Mouse (Mus musculus) stomach, embryonic 14.5 days (tissue): ENCODE results near the gene Rprd1b. TPM values are rescaled to one million over a fixed set of nuclear protein-coding genes. Genes with fewer than 3 reads are reported as not detected.

Source experiments
- ATAC-seq: fragments of 200-750 bp; cut with Nextera tagmentation; 2 replicates; pipeline ENCODE4 v1.8.0; 2017; ENCODE audit warnings: low read depth, moderate TSS enrichment; ENCODE audit not compliant: insufficient number of reproducible peaks, insufficient read depth, low FRiP score
- H3K27ac ChIP-seq: fragments of 300-500 bp; sonication (generic); 2 replicates; pipeline ENCODE4 v1.5.1; 2014; ENCODE audit warnings: mild to moderate bottlenecking, low read length, moderate library complexity, mixed read lengths
- H3K27me3 ChIP-seq: fragments of 300-500 bp; sonication (generic); 2 replicates; pipeline ENCODE4 v1.6.1; 2014; ENCODE audit warnings: low read length, control low read depth, mixed read lengths; ENCODE audit not compliant: control insufficient read depth, insufficient read depth
- H3K36me3 ChIP-seq: fragments of 300-500 bp; sonication (generic); 2 replicates; pipeline ENCODE4 v1.6.1; 2014; ENCODE audit warnings: mild to moderate bottlenecking, control low read depth, low read length, moderate library complexity, mixed read lengths; ENCODE audit not compliant: control insufficient read depth, insufficient read depth
- H3K4me1 ChIP-seq: fragments of 300-500 bp; sonication (generic); 2 replicates; pipeline ENCODE4 v1.6.1; 2014; ENCODE audit warnings: low read length, control low read depth, mixed read lengths; ENCODE audit not compliant: control insufficient read depth, insufficient read depth
- H3K4me2 ChIP-seq: fragments of 300-500 bp; sonication (generic); replicated peaks from 2 replicates; pipeline ENCODE4 v1.6.1; 2014; ENCODE audit warnings: low read depth, low read length, control low read depth
- H3K4me3 ChIP-seq: fragments of 300-500 bp; sonication (generic); 2 replicates; pipeline ENCODE4 v1.5.1; 2014; ENCODE audit warnings: low read depth, low read length, control low read depth
- H3K9ac ChIP-seq: fragments of 300-500 bp; sonication (generic); replicated peaks from 2 replicates; pipeline ENCODE4 v1.6.1; 2014; ENCODE audit warnings: low read depth, mild to moderate bottlenecking, control low read depth, low read length, moderate library complexity, mixed read lengths
- H3K9me3 ChIP-seq: fragments of 300-500 bp; sonication (generic); 2 replicates; pipeline ENCODE4 v1.6.1; 2016; ENCODE audit warnings: low read depth, low read length, control low read depth; ENCODE audit not compliant: control insufficient read depth
- WGBS: fragments of 180-500 bp; shearing (Covaris S2); extraction: QIAGEN DNeasy Blood & Tissue Kit; methylation state at CpG from one replicate; pipeline ENCODE4 v1.1.7; 2014; 5-methylcytosine and 5-hydroxymethylcytosine counted together
- polyA plus RNA-seq: library from polyadenylated mRNA; unstranded; fragments of >200 nt; fragmentation: Nextera tagmentation; extraction: Ambion mirVana; gene quantifications from 2 replicates; pipeline ENCODE4 v1.2.1, GENCODE M21; 2014

The Rprd1b gene
- polyA plus RNA-seq, 1 experiment from 2014 or later = 57.0 TPM

GRCm38 (mm10) chr2:158094300-158094699, 66.0 kb downstream of the Rprd1b start:
- peak; percentile 20; the same call in 1 of the 2 replicates for ATAC-seq
- Histone ChIP-seq H3K9ac (no peak overlapping the region), H3K4me2 (peak overlapping the region; percentile 27; the same call in 1 of the 2 replicates), H3K36me3 (no peaks in the 10 kb centered on the region), H3K9me3 (no peaks in the 10 kb centered on the region), H3K27ac (peak overlapping the region; percentile 91; the same call in 1 of the 2 replicates), H3K27me3 (no peaks in the 10 kb centered on the region), H3K4me1 (peaks cover 32% of the 10 kb centered on the region), H3K4me3 (no peak overlapping the region)
- 32% methylated on average over 7 of the region's 7 CpGs for WGBS

GRCm38 (mm10) chr2:158094846-158095245, 66.5 kb downstream of the Rprd1b start:
- Histone ChIP-seq H3K36me3 (no peaks in the 10 kb centered on the region), H3K9me3 (no peaks in the 10 kb centered on the region), H3K4me1 (peaks cover 37% of the 10 kb centered on the region), H3K4me2 (peak overlapping the region; percentile 27; the same call in 1 of the 2 replicates), H3K9ac (no peak overlapping the region), H3K4me3 (no peak overlapping the region), H3K27me3 (no peaks in the 10 kb centered on the region), H3K27ac (peak overlapping the region; percentile 91; the same call in 1 of the 2 replicates)
- peak; percentile 20; the same call in 1 of the 2 replicates for ATAC-seq
- WGBS = 46% methylated on average over 5 of the region's 5 CpGs

- Histone ChIP-seq H3K4me3 (no peak overlapping the region), H3K9me3 (no peaks in the 10 kb centered on the region), H3K27ac (no peak overlapping the region), H3K9ac (no peak overlapping the region), H3K4me2 (no peak overlapping the region), H3K4me1 (peaks cover 42% of the 10 kb centered on the region), H3K36me3 (no peaks in the 10 kb centered on the region), H3K27me3 (no peaks in the 10 kb centered on the region)
- WGBS = 85% methylated on average over 5 of the region's 5 CpGs
- ATAC-seq = no peak
Observed at GRCm38 (mm10) chr2:158097071-158097470, 68.8 kb downstream of the Rprd1b start.

- ATAC-seq = no peak
- 79% methylated on average over 5 of the region's 5 CpGs for WGBS
- H3K36me3 ChIP-seq = no peaks in the 10 kb centered on the region
Observed at GRCm38 (mm10) chr2:158098730-158099129, 70.4 kb downstream of the Rprd1b start.

GRCm38 (mm10) chr2:158099537-158099936, 71.2 kb downstream of the Rprd1b start:
- Histone ChIP-seq H3K27me3 (no peaks in the 10 kb centered on the region), H3K9ac (no peak overlapping the region), H3K36me3 (no peaks in the 10 kb centered on the region), H3K9me3 (no peaks in the 10 kb centered on the region), H3K27ac (peak overlapping the region; percentile 40; the same call in 1 of the 2 replicates), H3K4me3 (no peak overlapping the region), H3K4me2 (no peak overlapping the region), H3K4me1 (peaks cover 23% of the 10 kb centered on the region)
- WGBS = 52% methylated on average over 3 of the region's 3 CpGs
- ATAC-seq = no peak

More at GRCm38 (mm10) chr2:158098730-158099129, 70.4 kb downstream of the Rprd1b start:
- H3K9me3 ChIP-seq = no peaks in the 10 kb centered on the region
- no peak overlapping the region for H3K9ac ChIP-seq
- H3K4me1 ChIP-seq = peaks cover 31% of the 10 kb centered on the region
- no peaks in the 10 kb centered on the region for H3K27me3 ChIP-seq
- H3K27ac ChIP-seq = no peak overlapping the region
- H3K4me3 ChIP-seq = no peak overlapping the region
- H3K4me2 ChIP-seq = no peak overlapping the region

- no peaks in the 10 kb centered on the region for H3K36me3 ChIP-seq
- H3K4me3 ChIP-seq = no peak overlapping the region
- no peak overlapping the region for H3K9ac ChIP-seq
- H3K27me3 ChIP-seq = no peaks in the 10 kb centered on the region
- H3K4me1 ChIP-seq = peaks cover 15% of the 10 kb centered on the region
- 78% methylated on average over 5 of the region's 5 CpGs for WGBS
- no peak for ATAC-seq
- no peaks in the 10 kb centered on the region for H3K9me3 ChIP-seq
- H3K27ac ChIP-seq = no peak overlapping the region
- no peak overlapping the region for H3K4me2 ChIP-seq
Observed at GRCm38 (mm10) chr2:158101768-158102167, 73.5 kb downstream of the Rprd1b start.

GRCm38 (mm10) chr2:158104966-158105365, 76.7 kb downstream of the Rprd1b start:
- H3K4me3 ChIP-seq = no peak overlapping the region
- H3K4me1 ChIP-seq = peaks cover 33% of the 10 kb centered on the region
- no peak overlapping the region for H3K27ac ChIP-seq
- no peak for ATAC-seq
- 82% methylated on average over 6 of the region's 6 CpGs for WGBS
- no peaks in the 10 kb centered on the region for H3K27me3 ChIP-seq
- H3K9me3 ChIP-seq = no peaks in the 10 kb centered on the region
- no peak overlapping the region for H3K9ac ChIP-seq
- H3K4me2 ChIP-seq = no peak overlapping the region
- H3K36me3 ChIP-seq = no peaks in the 10 kb centered on the region

- Histone ChIP-seq H3K4me3 (no peak overlapping the region), H3K4me1 (peaks cover 32% of the 10 kb centered on the region), H3K4me2 (no peak overlapping the region), H3K27ac (no peak overlapping the region), H3K27me3 (no peaks in the 10 kb centered on the region), H3K9ac (no peak overlapping the region), H3K9me3 (no peaks in the 10 kb centered on the region), H3K36me3 (no peaks in the 10 kb centered on the region)
- no peak for ATAC-seq
- 86% methylated on average over 6 of the region's 6 CpGs for WGBS
Observed at GRCm38 (mm10) chr2:158105605-158106004, 77.3 kb downstream of the Rprd1b start.
